Mouse (Mus musculus) hematopoietic multipotent progenitor cell, adult 10-12 weeks (in vitro differentiated cells): Measurements from ENCODE around the gene Bpifb1. TPM values are rescaled to one million over a fixed set of nuclear protein-coding genes. Genes with fewer than 3 reads are reported as not detected.

ENCODE experiments used
- polyA plus RNA-seq: library from polyadenylated mRNA; stranded (reverse); fragments of >175 nt; gene quantifications from 2 replicates; pipeline ENCODE4 v1.2.3, GENCODE M21; 2012; ENCODE audit warnings: low replicate concordance

The Bpifb1 gene
- polyA plus RNA-seq, result not detected in 2 replicates

GRCm38 (mm10) chr2:154190546-154191258 is at the start of gene Bpifb1:
Gene Bpifb1 (plus strand): TSS chr2:154190818.

GRCm38 (mm10) chr2:154142580-154142979 is 48.0 kb upstream of the Bpifb1 start, which contains the start of gene Bpifa1:
Gene Bpifa1 (plus strand): TSS chr2:154142880.

GRCm38 (mm10) chr2:154162307-154162706 is 28.3 kb upstream of the Bpifb1 start, which contains the start of gene Bpifa5:
Gene Bpifa5 (plus strand): TSS chr2:154162607.

GRCm38 (mm10) chr2:154223265-154223916 is 32.8 kb downstream of the Bpifb1 start, which contains the start of gene Bpifb5:
Gene Bpifb5 (plus strand): TSS chr2:154223742.

GRCm38 (mm10) chr2:154257554-154257953 is 66.9 kb downstream of the Bpifb1 start, which contains the start of gene Bpifb9a:
Gene Bpifb9a (plus strand): TSS chr2:154257854.

Other genes with a start within 250 kb of the Bpifb1 start
- not detected in 2 replicates for gene Bpifa6, start 215.9 kb upstream of the Bpifb1 start, polyA plus RNA-seq
- not detected in 2 replicates for gene Bpifa2, start 182.6 kb upstream of the Bpifb1 start, polyA plus RNA-seq
- not detected in 2 replicates for gene Bpifa3, start 60.5 kb upstream of the Bpifb1 start, polyA plus RNA-seq
- gene Bpifa1, start 47.9 kb upstream of the Bpifb1 start, polyA plus RNA-seq, result not detected in 2 replicates
- gene Bpifa5, start 28.2 kb upstream of the Bpifb1 start, polyA plus RNA-seq, result not detected in 2 replicates
- gene Bpifb5, start 32.9 kb downstream of the Bpifb1 start, polyA plus RNA-seq, result not detected in 2 replicates
- gene Bpifb9a, start 67.0 kb downstream of the Bpifb1 start, polyA plus RNA-seq, result not detected in 2 replicates
- gene Bpifb9b, start 116.4 kb downstream of the Bpifb1 start, polyA plus RNA-seq, result not detected in 2 replicates
- gene Cdk5rap1, start 182.2 kb downstream of the Bpifb1 start, polyA plus RNA-seq, result 0.52 and 1.1 TPM in 2 replicates
- 7.3 and 8.9 TPM in 2 replicates for gene Snta1, start 217.3 kb downstream of the Bpifb1 start, polyA plus RNA-seq
- 7.4 and 9.6 TPM in 2 replicates for gene Cbfa2t2, start 245.7 kb downstream of the Bpifb1 start, polyA plus RNA-seq